Mouse (Mus musculus) inflammation-experienced regulatory T-cells, adult 6 months (primary cell): ENCODE data around the gene Tas2r124. TPM values are rescaled to one million over a fixed set of nuclear protein-coding genes. Genes with fewer than 3 reads are reported as not detected.

Experiments used
- ATAC-seq: one replicate; pipeline ENCODE4 v1.8.0; 2017
- polyA plus RNA-seq, 3 experiments: library from polyadenylated mRNA; unstranded; fragments of 100-300 nt; shearing (Covaris generic); gene quantifications; one replicate each; pipeline ENCODE4 v1.2.1; 2017

Tas2r124 gene
- not detected for polyA plus RNA-seq

DNA sequence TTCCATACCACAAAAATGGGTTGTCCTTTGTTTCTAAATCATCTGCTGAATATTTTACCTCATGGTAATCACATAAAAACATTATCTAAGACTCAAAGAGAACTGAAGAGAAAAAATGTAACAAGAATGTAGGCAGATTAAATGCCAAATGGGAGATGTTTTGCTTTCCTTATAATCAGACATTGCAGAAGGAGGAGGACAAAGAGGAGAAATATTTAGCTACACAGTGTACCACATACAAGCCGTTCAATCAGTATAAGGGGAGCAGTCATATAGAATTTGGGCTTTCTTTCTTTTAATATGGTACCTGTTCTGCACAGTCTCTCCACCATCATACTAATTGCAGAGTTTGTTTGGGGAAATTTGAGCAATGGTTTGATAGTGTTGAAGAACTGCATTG lies at the start of gene Tas2r124:
Gene Tas2r124, plus strand, starts transcription at position 301 of the 400 bp plus-strand sequence.
- ATAC-seq = no peak

DNA sequence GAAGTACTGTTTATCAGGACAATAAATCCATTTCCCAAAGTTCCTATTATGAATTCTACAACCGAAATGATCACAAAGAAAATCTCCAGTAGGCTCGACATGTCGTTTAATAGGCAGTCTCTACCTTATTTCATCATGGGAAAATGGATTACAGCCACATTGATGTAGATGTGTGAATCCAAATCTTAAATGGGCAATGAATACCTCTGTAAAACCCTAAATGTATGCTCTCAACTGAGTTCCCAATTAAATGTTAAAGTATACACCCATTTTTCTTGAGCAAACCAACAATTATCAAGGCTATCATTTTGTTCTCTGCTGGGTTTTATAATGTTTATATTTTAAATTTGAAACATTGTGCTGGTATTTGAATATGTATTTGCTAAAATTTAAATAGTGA lies 42.7 kb upstream of the Tas2r124 start, which contains the start of gene Tas2r122:
Gene Tas2r122, minus strand, starts transcription at position 101 of the 400 bp plus-strand sequence.
- ATAC-seq = no peak

DNA sequence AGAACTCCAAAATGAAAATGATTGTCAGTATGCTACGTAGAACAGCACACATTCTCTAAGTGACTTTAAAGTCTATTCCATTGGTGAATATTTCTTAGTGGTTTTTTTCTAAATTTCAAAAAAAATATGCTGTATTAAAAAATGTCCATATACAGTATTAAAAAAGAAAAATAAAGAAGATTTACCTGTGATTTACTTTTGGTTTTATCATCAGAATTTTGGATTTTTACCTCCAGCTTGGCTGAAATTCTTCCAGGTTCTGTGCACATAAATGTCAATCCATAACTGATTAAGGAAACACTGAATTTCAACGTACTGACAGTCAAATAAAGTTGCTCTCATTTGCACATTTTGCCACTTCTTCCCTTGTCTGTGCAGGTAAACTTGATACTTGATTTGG lies 16.6 kb upstream of the Tas2r124 start, which contains the start of gene Tas2r115:
Gene Tas2r115, minus strand, starts transcription at position 101 of the 400 bp plus-strand sequence.
- no peak for ATAC-seq

DNA sequence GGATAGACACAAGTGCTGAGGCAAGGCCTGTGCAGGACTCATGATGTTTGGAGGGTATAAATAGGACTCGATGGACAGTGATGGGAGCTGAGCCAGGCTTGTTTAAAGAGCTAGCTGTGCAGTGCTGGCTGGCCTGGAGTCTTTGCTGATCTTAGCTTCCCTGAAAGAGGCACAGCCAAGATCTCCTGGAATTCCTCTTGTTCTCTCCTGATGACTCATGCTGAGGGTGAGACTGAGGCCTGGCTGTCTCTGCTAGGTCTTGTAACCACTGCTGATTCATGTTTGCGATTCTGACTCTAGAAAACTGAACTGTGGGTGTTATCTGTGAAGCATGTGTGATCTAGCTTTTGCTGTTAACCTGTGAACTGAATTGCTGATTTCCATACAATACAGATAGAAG lies 4.3 kb upstream of the Tas2r124 start:
- ATAC-seq = no peak

DNA sequence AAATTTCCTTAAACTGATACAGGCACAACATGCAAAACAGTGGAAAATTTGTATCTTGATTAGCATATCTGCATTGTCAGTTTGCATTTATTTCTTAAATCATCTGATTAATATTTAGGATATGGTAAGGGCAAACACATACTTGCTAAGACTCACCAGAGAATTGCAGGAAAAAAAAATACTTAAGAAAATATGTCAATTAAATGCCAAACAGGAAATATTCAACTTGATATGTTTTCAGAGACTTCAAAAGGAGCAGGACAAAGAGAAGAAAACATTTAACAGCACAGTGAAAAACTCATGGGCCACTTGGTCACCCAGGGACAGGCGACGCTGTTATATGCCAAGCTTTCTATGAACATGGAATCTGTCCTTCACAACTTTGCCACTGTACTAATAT lies 7.3 kb downstream of the Tas2r124 start, which contains the start of gene Tas2r102:
Gene Tas2r102, plus strand, starts transcription at position 301 of the 400 bp plus-strand sequence.
- ATAC-seq = no peak

DNA sequence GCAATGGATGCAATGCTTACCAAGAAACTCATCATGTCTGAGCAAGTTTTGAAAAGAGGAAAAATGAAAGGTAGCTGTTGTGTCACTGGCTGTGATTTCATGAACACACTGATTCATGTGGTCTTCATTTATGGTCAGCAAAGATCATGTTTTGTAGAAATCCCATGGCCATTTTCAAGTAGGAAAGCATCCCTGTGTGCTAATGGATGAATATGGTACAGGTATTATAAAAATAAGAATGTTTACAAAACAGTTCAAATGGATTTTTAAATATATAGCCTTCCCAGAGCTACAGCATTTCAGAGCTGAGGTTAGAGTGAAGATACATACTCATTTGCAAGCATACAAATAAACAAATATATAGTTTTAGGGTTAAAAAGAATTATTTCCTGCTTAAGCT lies 23.5 kb downstream of the Tas2r124 start, which contains the start of gene Tas2r136:
Gene Tas2r136, minus strand, starts transcription at position 101 of the 400 bp plus-strand sequence.
- ATAC-seq = no peak

DNA sequence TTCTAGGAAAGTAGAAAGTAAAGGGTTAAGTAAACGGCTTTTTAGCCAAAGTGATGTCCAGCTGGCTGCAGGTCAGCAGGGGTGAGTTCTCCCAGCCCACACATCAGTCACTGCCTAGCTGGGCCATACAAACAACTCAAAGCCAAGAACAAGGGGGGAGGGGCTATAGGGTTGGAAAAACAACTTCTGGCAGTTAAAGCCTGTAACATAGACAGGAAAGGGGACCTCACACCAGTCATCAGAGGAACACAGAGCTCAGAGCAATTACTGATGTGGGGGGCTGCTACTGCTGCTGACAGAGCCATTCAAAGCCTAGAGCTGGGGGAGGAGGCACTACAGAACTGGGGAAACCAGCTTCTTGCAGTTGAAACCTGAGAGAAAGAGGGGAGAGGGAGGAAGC lies 40.9 kb downstream of the Tas2r124 start:
- ATAC-seq = no peak

DNA sequence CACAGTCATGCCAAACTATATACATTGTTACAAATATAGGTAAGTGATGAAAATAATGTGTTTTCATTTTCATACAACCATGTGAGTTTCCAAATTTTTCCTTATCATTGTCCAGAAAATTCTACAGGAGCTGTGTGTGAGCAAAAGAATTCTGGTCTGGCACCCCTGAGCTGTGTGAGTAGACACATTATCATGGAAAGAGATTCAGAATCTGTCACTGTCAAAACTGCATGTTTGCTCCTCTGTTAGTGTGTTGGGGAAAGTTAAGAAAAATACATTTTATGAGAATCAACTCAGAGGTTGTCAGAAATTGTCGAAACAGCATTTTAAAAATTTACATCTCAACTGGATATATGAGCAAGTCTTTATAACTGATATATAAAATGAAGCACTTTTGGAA lies 48.0 kb downstream of the Tas2r124 start, which contains the start of gene Tas2r117:
Gene Tas2r117, plus strand, starts transcription at position 301 of the 400 bp plus-strand sequence.
- no peak for ATAC-seq

Other genes starting within 250 kb of the Tas2r124 start
- not detected for gene Prh1, start 184.9 kb upstream of the Tas2r124 start, polyA plus RNA-seq
- not detected for gene Prp2, start 158.8 kb upstream of the Tas2r124 start, polyA plus RNA-seq
- not detected for gene A630073D07Rik, start 103.2 kb upstream of the Tas2r124 start, polyA plus RNA-seq
- not detected for gene Tas2r120, start 97.8 kb upstream of the Tas2r124 start, polyA plus RNA-seq
- gene Tas2r121, start 53.7 kb upstream of the Tas2r124 start, polyA plus RNA-seq = not detected
- not detected for gene Tas2r122, start 42.8 kb upstream of the Tas2r124 start, polyA plus RNA-seq
- not detected for gene Tas2r115, start 16.7 kb upstream of the Tas2r124 start, polyA plus RNA-seq
- not detected for gene Tas2r102, start 7.4 kb downstream of the Tas2r124 start, polyA plus RNA-seq
- not detected for gene Tas2r136, start 23.4 kb downstream of the Tas2r124 start, polyA plus RNA-seq
- gene Tas2r117, start 48.1 kb downstream of the Tas2r124 start, polyA plus RNA-seq = not detected
- not detected for gene Tas2r123, start 92.4 kb downstream of the Tas2r124 start, polyA plus RNA-seq
- not detected for gene Tas2r116, start 100.7 kb downstream of the Tas2r124 start, polyA plus RNA-seq
- gene Tas2r110, start 113.3 kb downstream of the Tas2r124 start, polyA plus RNA-seq = not detected
- gene Tas2r113, start 138.3 kb downstream of the Tas2r124 start, polyA plus RNA-seq = not detected
- not detected for gene Tas2r125, start 154.9 kb downstream of the Tas2r124 start, polyA plus RNA-seq
- gene Tas2r129, start 196.4 kb downstream of the Tas2r124 start, polyA plus RNA-seq = not detected
- not detected for gene Tas2r131, start 203.2 kb downstream of the Tas2r124 start, polyA plus RNA-seq
- not detected for gene Tas2r109, start 226.2 kb downstream of the Tas2r124 start, polyA plus RNA-seq